Mouse (Mus musculus): ENCODE measurements around the gene Ip6k2. TPM values are rescaled to one million over a fixed set of nuclear protein-coding genes. Genes with fewer than 3 reads are reported as not detected.

The Ip6k2 gene
- polyA plus RNA-seq, 2 experiments: 11.7 to 29.2 TPM

DNA sequence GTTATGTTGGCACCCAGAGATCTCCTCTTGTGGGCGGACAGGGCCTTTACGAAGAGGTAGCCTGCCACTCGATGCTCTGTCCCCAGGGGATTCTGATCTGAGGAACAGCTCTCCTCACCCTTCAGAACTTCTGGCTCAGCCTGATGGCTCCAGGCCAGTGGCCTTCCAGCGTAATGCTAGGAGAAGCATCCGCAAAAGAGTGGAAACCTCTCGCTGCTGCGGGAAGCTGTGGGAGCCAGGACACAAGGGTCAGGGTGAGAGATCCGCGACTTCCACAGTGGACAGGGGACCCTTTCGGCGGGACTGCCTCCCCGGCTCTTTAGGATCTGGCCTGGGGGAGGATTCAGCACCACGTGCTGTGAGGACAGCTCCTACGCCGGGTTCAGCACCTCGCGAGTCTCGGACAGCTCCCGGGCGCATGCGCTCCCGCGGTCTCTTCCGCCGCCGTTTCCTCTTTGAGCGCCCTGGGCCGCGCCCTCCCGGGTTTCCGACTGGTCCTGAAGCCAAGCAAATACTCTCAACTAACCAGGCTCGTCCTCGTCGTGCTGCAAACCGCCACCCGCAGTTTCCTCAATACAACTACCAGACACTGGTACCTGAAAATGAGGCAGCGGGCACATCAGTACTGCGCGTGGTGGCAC lies 43.2 kb downstream of the Ip6k2 start:
- no peaks in the 10 kb centered on the region for H3K36me3 ChIP-seq (replicated peaks; ENCODE audit: control insufficient read depth, insufficient read depth, low read depth)
- no peaks in the 10 kb centered on the region for H3K9me3 ChIP-seq (ENCODE audit: control insufficient read depth, low read length)
- peak in 2 of 3 experiments; percentile 33 to 49 for DNase-seq (ENCODE audit: low read depth in 3 of 3, low spot score in 3 of 3)
- H3K27me3 ChIP-seq (ENCODE audit: control insufficient read depth, insufficient read depth, low read length): peaks cover 86% of the 10 kb centered on the region
- no peak overlapping the region for H3K9ac ChIP-seq (replicated peaks)
- H3K27ac ChIP-seq: no peak overlapping the region
- H3K4me2 ChIP-seq (ENCODE audit: low read depth): peak overlapping the region; percentile 51
- H3K4me3 ChIP-seq (ENCODE audit: insufficient read depth in 1 of 2, low read depth in 2 of 2, low read length in 2 of 2): peak overlapping the region; percentile 16 to 17
- H3K4me1 ChIP-seq (replicated peaks; ENCODE audit: control insufficient read depth in 2 of 2, insufficient read depth in 2 of 2, low read length in 1 of 2): 0 out of 4 replicates have a peak, but pooled peaks cover 0 to 3% of the 10 kb centered on the region in 2 experiments
- 3% methylated on average over 39 of the region's 39 CpGs for WGBS (ENCODE audit: insufficient replicate concordance)
- TF ChIP-seq CTCF (IDR thresholded peaks at IDR 0.05; ENCODE audit: low read depth) (no peak), EP300 (IDR thresholded peaks at IDR 0.05; ENCODE audit: low read depth) (no peak)
- peak; percentile 63 for ATAC-seq (ENCODE audit: insufficient read depth)

- peak overlapping the region in 1 of 2 experiments; percentile 17; a peak in 2 of 4 replicates for H3K4me3 ChIP-seq (ENCODE audit: insufficient read depth in 1 of 2, low read depth in 2 of 2, low read length in 2 of 2)
- DNase-seq (ENCODE audit: low read depth in 3 of 3, low spot score in 3 of 3) (no peak), ATAC-seq (ENCODE audit: insufficient read depth) (no peak)
- 7% methylated on average over 34 of the region's 34 CpGs for WGBS (ENCODE audit: insufficient replicate concordance)
- no peak for TF ChIP-seq EP300 (IDR thresholded peaks at IDR 0.05; ENCODE audit: low read depth)
- TF ChIP-seq CTCF (IDR thresholded peaks at IDR 0.05; ENCODE audit: low read depth): 0 out of 2 replicates have a peak, but pooled peaks have one; percentile 15
- H3K27me3 ChIP-seq (ENCODE audit: control insufficient read depth, insufficient read depth, low read length): peaks cover 91% of the 10 kb centered on the region
- no peak overlapping the region for H3K9ac ChIP-seq (replicated peaks)
- peaks cover under 1 to 3% of the 10 kb centered on the region in 2 experiments; a peak in 1 of 4 replicates for H3K4me1 ChIP-seq (replicated peaks; ENCODE audit: control insufficient read depth in 2 of 2, insufficient read depth in 2 of 2, low read length in 1 of 2)
- H3K36me3 ChIP-seq (replicated peaks; ENCODE audit: control insufficient read depth, insufficient read depth, low read depth): no peaks in the 10 kb centered on the region
- H3K4me2 ChIP-seq (ENCODE audit: low read depth): peak overlapping the region; percentile 51
- no peak overlapping the region for H3K27ac ChIP-seq
- no peaks in the 10 kb centered on the region for H3K9me3 ChIP-seq (ENCODE audit: control insufficient read depth, low read length)
These were observed 43.9 kb downstream of the Ip6k2 start for GRCm38 (mm10) chr9:108827454-108827853.

DNA sequence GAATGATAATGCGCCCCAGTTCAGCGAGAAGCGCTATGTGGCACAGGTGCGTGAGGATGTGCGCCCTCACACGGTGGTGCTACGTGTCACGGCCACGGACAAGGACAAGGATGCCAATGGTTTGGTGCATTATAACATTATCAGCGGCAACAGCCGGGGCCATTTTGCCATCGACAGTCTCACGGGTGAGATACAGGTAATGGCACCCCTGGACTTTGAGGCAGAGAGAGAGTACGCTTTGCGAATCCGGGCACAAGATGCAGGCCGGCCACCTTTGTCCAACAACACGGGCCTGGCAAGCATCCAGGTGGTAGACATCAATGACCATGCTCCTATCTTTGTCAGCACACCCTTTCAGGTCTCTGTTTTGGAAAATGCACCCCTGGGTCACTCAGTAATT lies 44.3 kb downstream of the Ip6k2 start:
- H3K36me3 ChIP-seq (replicated peaks; ENCODE audit: control insufficient read depth, insufficient read depth, low read depth): no peaks in the 10 kb centered on the region
- peaks cover 3 to 4% of the 10 kb centered on the region in 2 experiments; a peak in 1 of 4 replicates for H3K4me1 ChIP-seq (replicated peaks; ENCODE audit: control insufficient read depth in 2 of 2, insufficient read depth in 2 of 2, low read length in 1 of 2)
- DNase-seq (ENCODE audit: low read depth in 3 of 3, low spot score in 3 of 3): no peak
- no peak overlapping the region for H3K9ac ChIP-seq (replicated peaks)
- no peak overlapping the region; the same call in 1 of the 2 replicates for H3K4me2 ChIP-seq (ENCODE audit: low read depth)
- no peak for ATAC-seq (ENCODE audit: insufficient read depth)
- H3K27me3 ChIP-seq (ENCODE audit: control insufficient read depth, insufficient read depth, low read length): peaks cover 92% of the 10 kb centered on the region
- H3K4me3 ChIP-seq (ENCODE audit: insufficient read depth in 1 of 2, low read depth in 2 of 2, low read length in 2 of 2): no peak overlapping the region
- 0 out of 2 replicates have a peak, but pooled peaks have one; percentile 0 for TF ChIP-seq CTCF (IDR thresholded peaks at IDR 0.05; ENCODE audit: low read depth)
- TF ChIP-seq EP300 (IDR thresholded peaks at IDR 0.05; ENCODE audit: low read depth): no peak
- WGBS (ENCODE audit: insufficient replicate concordance): 47% methylated on average over 18 of the region's 18 CpGs
- H3K27ac ChIP-seq: no peak overlapping the region
- no peaks in the 10 kb centered on the region for H3K9me3 ChIP-seq (ENCODE audit: control insufficient read depth, low read length)

DNA sequence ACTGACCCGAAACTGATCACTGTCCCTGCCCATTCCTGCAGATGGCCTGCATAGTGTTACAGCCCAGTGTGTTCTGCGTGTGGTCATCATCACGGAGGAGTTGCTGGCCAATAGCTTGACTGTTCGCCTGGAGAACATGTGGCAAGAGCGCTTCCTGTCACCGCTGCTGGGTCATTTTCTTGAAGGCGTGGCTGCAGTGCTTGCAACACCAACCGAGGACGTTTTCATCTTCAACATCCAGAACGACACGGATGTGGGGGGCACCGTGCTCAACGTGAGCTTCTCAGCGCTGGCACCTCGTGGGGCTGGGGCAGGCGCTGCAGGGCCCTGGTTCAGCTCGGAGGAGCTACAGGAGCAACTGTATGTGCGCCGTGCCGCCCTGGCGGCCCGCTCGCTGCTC lies 48.0 kb downstream of the Ip6k2 start:
- no peak for DNase-seq (ENCODE audit: low read depth in 3 of 3, low spot score in 3 of 3)
- no peak for ATAC-seq (ENCODE audit: insufficient read depth)
- Histone ChIP-seq H3K9ac (replicated peaks) (no peak overlapping the region), H3K9me3 (ENCODE audit: control insufficient read depth, low read length) (no peaks in the 10 kb centered on the region), H3K4me1 (replicated peaks; ENCODE audit: control insufficient read depth in 2 of 2, insufficient read depth in 2 of 2, low read length in 1 of 2) (peaks cover 3 to 4% of the 10 kb centered on the region in 2 experiments; a peak in 1 of 4 replicates), H3K27me3 (ENCODE audit: control insufficient read depth, insufficient read depth, low read length) (peaks cover 60% of the 10 kb centered on the region), H3K4me2 (ENCODE audit: low read depth) (peak overlapping the region; percentile 63), H3K27ac (no peak overlapping the region), H3K4me3 (ENCODE audit: insufficient read depth in 1 of 2, low read depth in 2 of 2, low read length in 2 of 2) (peak overlapping the region; percentile 39 to 42; a peak in 3 of 4 replicates), H3K36me3 (replicated peaks; ENCODE audit: control insufficient read depth, insufficient read depth, low read depth) (no peaks in the 10 kb centered on the region)
- 4% methylated on average over 23 of the region's 23 CpGs for WGBS (ENCODE audit: insufficient replicate concordance)
- TF ChIP-seq EP300 (IDR thresholded peaks at IDR 0.05; ENCODE audit: low read depth) (no peak), CTCF (IDR thresholded peaks at IDR 0.05; ENCODE audit: low read depth) (no peak)

GRCm38 (mm10) chr9:108832390-108833108 lies 49.0 kb downstream of the Ip6k2 start:
- TF ChIP-seq CTCF (IDR thresholded peaks at IDR 0.05; ENCODE audit: low read depth): no peak
- no peak for TF ChIP-seq EP300 (IDR thresholded peaks at IDR 0.05; ENCODE audit: low read depth)
- peaks cover 52% of the 10 kb centered on the region for H3K27me3 ChIP-seq (ENCODE audit: control insufficient read depth, insufficient read depth, low read length)

More at GRCm38 (mm10) chr9:108832390-108833108, 49.0 kb downstream of the Ip6k2 start:
- DNase-seq (ENCODE audit: low read depth in 3 of 3, low spot score in 3 of 3): peak; percentile 77 to 84 (median 81)
- peak overlapping the region; percentile 63 for H3K4me2 ChIP-seq (ENCODE audit: low read depth)
- 4% methylated on average over 46 of the region's 46 CpGs for WGBS (ENCODE audit: insufficient replicate concordance)
- no peak overlapping the region for H3K9ac ChIP-seq (replicated peaks)
- H3K4me1 ChIP-seq (replicated peaks; ENCODE audit: control insufficient read depth in 2 of 2, insufficient read depth in 2 of 2, low read length in 1 of 2): peaks cover 3 to 4% of the 10 kb centered on the region in 2 experiments; a peak in 1 of 4 replicates
- no peak overlapping the region for H3K27ac ChIP-seq
- ATAC-seq (ENCODE audit: insufficient read depth): peak; percentile 95
- H3K4me3 ChIP-seq (ENCODE audit: insufficient read depth in 1 of 2, low read depth in 2 of 2, low read length in 2 of 2): peak overlapping the region; percentile 39 to 42
- H3K9me3 ChIP-seq (ENCODE audit: control insufficient read depth, low read length): no peaks in the 10 kb centered on the region
- H3K36me3 ChIP-seq (replicated peaks; ENCODE audit: control insufficient read depth, insufficient read depth, low read depth): no peaks in the 10 kb centered on the region

All from liver, embryonic 14.5 days (tissue).